Mouse (Mus musculus) mouse trophoblast stem cell (cell line): ENCODE measurements around the gene Cacna2d3.

Experiments used
- in situ Hi-C, 2 experiments: fragments of 300-500 bp; cut with MseI, MboI; formaldehyde crosslinking; loops; 2 replicates in 1 of 2; 3 replicates in 1 of 2; pipeline ENCODE4 v1.15.1; 2025

Cacna2d3 gene

DNA sequence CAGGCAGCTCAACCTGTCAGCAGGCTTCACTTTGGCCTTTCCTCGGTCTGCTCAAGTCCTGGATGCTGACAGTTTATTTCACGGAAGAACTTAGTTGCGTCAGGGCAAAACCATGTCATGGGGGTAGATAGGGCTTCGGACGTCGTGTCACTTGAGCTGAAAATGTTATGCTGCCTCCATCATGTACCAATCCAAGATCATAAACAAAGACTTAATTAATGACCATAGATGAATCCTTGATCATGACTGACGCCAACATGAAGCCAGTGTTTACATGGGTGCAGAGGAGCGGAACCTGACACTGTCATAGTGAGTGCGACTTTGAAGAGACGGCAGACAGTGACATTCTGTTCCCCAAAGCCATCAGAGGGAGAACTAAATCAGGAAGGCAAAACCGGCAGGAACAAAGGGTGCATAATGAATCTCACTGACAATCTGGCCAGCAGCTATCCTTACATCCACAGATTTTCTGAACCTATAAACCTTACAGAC, 542.2 kb downstream of the Cacna2d3 start:
- in situ Hi-C loops = no loop called here

GRCm38 (mm10) chr14:29178695-29179396, 542.8 kb downstream of the Cacna2d3 start:
- in situ Hi-C loops = no loop called here

DNA sequence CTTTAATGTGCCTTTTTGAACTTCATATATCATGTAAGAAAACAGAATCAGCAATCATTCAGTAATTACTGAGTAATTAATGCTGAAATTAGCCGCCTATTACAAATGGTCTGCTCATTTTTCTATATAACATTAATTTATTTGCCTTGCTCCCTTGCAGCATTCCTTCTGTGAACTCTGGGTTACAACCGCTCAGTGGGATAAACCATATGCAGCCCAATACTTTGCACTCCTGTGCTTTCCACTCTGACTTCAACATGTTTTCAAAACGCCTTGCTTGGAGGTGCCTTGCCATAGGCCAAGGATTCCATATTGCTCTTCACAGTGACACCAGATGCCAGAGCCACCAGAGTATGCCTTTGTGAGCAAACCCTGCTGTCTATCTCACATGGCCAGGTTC, 546.9 kb downstream of the Cacna2d3 start:
- in situ Hi-C loops = no loop called here

DNA sequence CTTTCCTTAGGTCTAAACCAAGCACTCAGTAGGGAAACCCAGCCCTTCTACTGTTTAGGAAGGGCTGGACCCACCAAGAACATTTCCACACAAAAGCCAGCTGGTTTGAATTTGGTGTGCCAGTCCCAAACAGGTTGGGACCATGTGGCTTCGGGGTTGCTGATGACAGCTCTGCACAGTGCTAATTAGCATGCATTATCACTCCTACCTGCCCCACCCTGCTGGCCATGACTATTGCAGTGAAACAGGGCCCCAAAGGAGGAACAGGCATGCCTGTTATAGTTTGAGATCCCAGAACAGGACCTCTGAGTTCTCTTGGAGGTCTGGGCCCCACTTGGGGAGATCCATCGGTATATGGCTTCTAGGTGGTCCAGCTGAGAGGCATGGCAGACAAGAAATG, 549.5 kb downstream of the Cacna2d3 start:
- in situ Hi-C loops = no loop called here

DNA sequence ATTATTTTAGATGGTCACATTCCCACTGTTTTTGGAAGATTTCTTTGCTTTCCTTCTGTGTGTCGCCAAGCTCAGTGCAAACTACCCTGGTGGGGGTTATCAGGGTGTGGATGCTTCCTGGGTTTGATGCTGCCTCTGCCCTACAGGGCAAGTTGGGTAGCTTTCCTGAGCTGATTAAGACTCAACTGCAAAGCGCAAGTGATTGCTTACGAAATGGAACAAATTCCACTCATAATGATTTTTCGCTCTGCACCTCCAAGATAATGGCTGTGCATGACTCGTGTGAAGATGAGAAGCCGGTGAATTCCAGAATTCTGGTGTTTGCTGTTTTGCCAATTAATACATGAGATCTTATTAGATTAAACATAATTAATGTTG, 557.0 kb downstream of the Cacna2d3 start:
- in situ Hi-C loops = no loop called here

- in situ Hi-C loops = no loop called here
These were observed 557.5 kb downstream of the Cacna2d3 start for GRCm38 (mm10) chr14:29163998-29164652.

DNA sequence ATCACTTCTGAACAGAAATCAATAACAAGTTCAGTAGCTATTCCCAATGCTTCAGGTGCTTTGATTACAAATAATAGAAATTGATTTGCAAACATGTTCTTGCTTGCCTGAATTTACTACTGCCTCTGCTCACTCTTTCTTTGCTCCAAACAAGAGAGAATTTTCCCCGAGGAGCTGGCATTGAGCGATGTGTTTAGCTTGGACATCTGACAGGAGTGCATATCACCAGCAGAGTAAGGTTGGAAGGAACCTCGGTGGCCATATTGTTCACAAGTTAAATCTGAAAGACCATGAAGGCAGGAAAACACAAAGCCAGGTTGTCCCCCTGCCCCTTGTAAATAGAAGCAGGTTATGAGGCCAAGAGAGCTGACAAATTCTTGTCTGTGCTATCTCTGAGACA, 561.9 kb downstream of the Cacna2d3 start:
- in situ Hi-C loops = no loop called here

GRCm38 (mm10) chr14:29157096-29157495, 564.6 kb downstream of the Cacna2d3 start:
- in situ Hi-C loops = no loop called here

DNA sequence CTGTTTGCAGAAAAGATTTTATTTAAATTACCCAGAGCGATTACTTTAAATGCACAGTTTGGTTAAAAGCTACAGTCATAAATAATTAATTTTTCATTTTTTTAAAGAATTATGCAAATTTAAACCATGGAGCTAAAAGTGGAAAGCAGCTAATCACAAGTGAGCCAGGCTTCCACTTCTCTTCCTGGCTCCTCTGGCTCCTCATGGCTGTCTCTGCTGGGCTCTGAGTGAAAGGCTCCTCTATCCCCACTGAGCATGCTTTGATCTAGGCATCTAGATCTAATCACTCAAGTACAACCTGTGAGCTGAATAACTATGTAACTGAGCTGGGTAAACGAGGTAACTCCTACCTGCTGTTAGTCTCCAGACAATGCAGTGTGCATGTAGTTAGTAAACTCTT, 577.5 kb downstream of the Cacna2d3 start:
- in situ Hi-C loops = no loop called here

GRCm38 (mm10) chr14:29137614-29138013, 584.0 kb downstream of the Cacna2d3 start:
- in situ Hi-C loops = no loop called here

- in situ Hi-C loops = no loop called here
These were observed 584.6 kb downstream of the Cacna2d3 start for GRCm38 (mm10) chr14:29137006-29137579.

- in situ Hi-C loops = no loop called here
These were observed 586.8 kb downstream of the Cacna2d3 start for GRCm38 (mm10) chr14:29134901-29135300.

- in situ Hi-C loops = no loop called here
These were observed 591.2 kb downstream of the Cacna2d3 start for GRCm38 (mm10) chr14:29130511-29130910.

DNA sequence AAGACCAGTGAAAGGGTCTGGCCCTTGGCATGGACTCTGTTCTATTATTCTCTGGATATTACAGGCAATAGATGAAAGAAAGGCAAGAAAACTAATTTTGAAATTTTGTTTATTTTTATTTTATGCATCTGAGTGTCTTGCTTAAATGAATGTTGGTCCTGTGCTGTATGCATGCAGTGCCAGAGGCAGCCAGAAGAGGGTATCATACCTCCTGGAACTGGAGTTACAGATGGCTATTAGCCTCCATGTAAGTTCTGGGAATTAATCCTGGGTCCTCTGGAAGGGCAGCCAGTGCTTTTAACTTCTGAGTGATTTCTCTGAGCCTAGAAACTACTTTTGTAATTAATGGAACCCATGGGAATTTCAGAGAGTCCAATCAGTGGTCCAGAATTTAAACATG, 597.8 kb downstream of the Cacna2d3 start:
- in situ Hi-C loops = loop anchor here (5.0 to 25.0 kb wide), 4 partner anchors 318 to 1312 kb away; no protein-coding TSS in a partner anchor

DNA sequence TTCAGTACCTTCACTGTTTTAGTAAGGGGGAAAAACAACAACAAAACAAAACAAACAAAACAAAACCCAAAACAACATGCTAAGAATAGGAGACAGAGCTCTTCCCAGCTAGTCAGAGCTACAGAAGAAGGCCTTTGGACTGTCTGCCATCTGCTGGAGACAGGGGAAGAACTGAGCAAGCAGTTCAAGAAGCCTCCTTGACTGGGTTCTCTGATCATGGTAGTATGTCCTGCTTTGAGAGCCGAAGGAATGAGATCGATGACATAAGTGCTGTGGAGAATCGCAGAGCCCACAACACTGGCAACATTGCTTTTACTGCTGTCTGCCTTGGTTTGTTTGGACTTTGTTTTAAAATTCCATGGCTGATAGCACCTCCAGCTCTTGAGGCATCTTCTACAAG, 598.9 kb downstream of the Cacna2d3 start:
- in situ Hi-C loops = loop anchor here (5.0 to 25.0 kb wide), 4 partner anchors 320 to 1310 kb away; no protein-coding TSS in a partner anchor

DNA sequence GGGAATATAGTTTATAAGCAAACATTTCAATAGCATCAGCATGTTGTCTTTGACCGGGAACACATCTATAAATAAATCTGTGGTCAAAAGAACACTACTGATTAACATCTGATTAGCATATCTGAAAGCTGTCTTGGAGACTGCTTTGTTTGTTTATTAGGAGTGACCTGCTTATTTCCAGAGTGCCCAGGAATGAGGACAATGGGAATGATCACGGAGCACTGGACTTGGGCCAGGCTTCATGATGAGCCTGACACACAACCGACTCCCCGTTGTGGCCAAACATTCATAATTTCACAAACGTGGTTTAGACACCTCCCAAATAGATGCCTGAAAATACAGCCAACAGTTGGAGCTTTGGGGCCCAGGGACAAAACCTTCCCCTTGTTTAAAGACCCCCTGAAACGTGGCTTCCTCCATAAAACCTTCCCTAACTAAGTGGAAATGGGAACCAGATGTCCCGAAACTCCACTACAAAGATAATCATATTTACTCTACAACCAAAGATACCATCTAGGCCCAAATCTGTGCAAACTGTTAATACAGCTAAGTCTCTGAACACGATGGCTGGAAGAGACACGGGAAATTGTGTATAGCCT, 607.7 kb downstream of the Cacna2d3 start:
- in situ Hi-C loops = loop anchor here in 1 of 2 experiments (25.0 kb wide), 2 partner anchors 823 to 1302 kb away; no protein-coding TSS in a partner anchor

- in situ Hi-C loops = loop anchor here in 1 of 2 experiments (25.0 kb wide), 2 partner anchors 826 to 1299 kb away; no protein-coding TSS in a partner anchor
These were observed 610.0 kb downstream of the Cacna2d3 start for GRCm38 (mm10) chr14:29111666-29112065.

DNA sequence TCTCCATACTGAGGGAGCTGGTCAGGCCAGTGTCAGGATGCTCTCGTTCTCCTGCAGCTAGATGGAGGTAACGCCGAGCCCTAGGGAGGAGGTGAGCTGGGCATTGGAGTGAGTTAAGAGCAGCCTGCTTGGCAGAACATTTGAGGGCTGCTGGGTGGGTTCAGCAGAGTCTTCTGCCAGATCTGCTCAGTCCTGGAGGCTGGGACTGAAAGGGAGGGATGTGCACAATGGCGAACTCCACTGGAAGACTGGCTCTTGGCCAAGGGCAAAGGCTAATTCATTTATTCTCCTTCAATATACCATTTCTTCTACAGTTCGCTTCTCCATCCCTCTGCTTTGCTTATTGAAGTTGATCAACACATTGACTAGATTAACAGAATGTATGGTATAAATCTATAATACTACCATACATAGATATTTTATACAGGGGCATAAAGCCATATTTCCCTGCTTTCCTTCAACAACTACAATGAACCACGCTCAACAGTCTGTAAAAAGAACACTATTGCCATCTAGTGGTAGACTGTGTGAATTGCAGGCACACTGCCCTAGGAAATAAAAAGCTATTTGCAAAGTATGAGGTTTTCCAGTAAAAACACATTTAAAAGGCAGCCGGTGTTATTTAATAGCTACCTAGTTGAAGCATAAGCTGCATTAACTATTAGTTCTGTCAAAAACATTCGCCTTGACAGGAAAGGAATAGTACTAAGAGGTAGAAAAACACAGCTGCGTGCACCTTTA, 611.1 kb downstream of the Cacna2d3 start:
- in situ Hi-C loops = loop anchor here in 1 of 2 experiments (25.0 kb wide), 2 partner anchors 827 to 1298 kb away; no protein-coding TSS in a partner anchor

DNA sequence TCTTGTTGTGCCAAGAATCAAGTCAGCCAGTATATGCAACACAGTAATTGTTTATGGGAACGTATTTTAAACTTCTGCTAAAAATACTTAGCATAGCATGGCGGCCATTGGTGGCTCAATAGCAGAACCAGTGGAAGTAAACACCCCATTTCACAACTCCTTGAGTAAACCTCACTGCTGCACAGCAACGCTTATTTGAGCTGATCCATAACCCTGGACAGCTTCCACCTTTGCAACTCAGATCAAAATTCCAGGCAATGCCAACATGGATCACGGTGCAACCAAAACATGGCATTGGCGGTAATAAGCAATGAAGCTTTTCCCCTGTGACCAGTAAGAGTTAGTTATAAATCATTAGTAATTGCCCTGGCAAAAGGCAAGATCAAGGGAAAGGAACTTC, 614.2 kb downstream of the Cacna2d3 start:
- in situ Hi-C loops = loop anchor here in 1 of 2 experiments (25.0 kb wide), 2 partner anchors 830 to 1295 kb away; no protein-coding TSS in a partner anchor

GRCm38 (mm10) chr14:29097776-29098175, 623.9 kb downstream of the Cacna2d3 start:
- in situ Hi-C loops = loop anchor here in 1 of 2 experiments (25.0 kb wide), 1 partner anchor 1285 kb away; no protein-coding TSS in a partner anchor

GRCm38 (mm10) chr14:29095431-29095830, 626.2 kb downstream of the Cacna2d3 start:
- in situ Hi-C loops = loop anchor here in 1 of 2 experiments (25.0 kb wide), 1 partner anchor 1283 kb away; no protein-coding TSS in a partner anchor
